Mouse (Mus musculus) heart, embryonic 13.5 days (tissue): ENCODE measurements around the gene Mtrr. TPM values are rescaled to one million over a fixed set of nuclear protein-coding genes. Genes with fewer than 3 reads are reported as not detected.

ENCODE experiments used
- ATAC-seq: fragments of 200-750 bp; cut with Nextera tagmentation; 2 replicates; pipeline ENCODE4 v1.8.0; 2017; ENCODE audit warnings: moderate TSS enrichment; ENCODE audit not compliant: insufficient number of reproducible peaks, low FRiP score, low TSS enrichment; ENCODE audit errors: extremely low read depth
- H3K27ac ChIP-seq: fragments of 300-500 bp; sonication (generic); replicated peaks from 2 replicates; pipeline ENCODE4 v1.5.1; 2015; ENCODE audit warnings: moderate library complexity, mild to moderate bottlenecking, inconsistent platforms
- H3K27me3 ChIP-seq: fragments of 300-500 bp; sonication (generic); replicated peaks from 2 replicates; pipeline ENCODE4 v1.6.1; 2015; ENCODE audit warnings: mild to moderate bottlenecking, inconsistent platforms
- H3K36me3 ChIP-seq: fragments of 300-500 bp; sonication (generic); 2 replicates; pipeline ENCODE4 v1.6.1; 2015; ENCODE audit warnings: mild to moderate bottlenecking, inconsistent platforms
- H3K4me1 ChIP-seq: fragments of 300-500 bp; sonication (generic); 2 replicates; pipeline ENCODE4 v1.6.1; 2015; ENCODE audit warnings: inconsistent platforms
- H3K4me2 ChIP-seq: fragments of 300-500 bp; sonication (generic); 2 replicates; pipeline ENCODE4 v1.6.1; 2015; ENCODE audit warnings: inconsistent platforms, mild to moderate bottlenecking, moderate library complexity
- H3K4me3 ChIP-seq: fragments of 300-500 bp; sonication (generic); 2 replicates; pipeline ENCODE4 v1.5.1; 2015; ENCODE audit warnings: moderate library complexity, mild to moderate bottlenecking, inconsistent platforms
- H3K9ac ChIP-seq: fragments of 300-500 bp; sonication (generic); 2 replicates; pipeline ENCODE4 v1.6.1; 2015; ENCODE audit warnings: inconsistent platforms, mild to moderate bottlenecking, moderate library complexity
- H3K9me3 ChIP-seq: fragments of 300-500 bp; sonication (generic); 2 replicates; pipeline ENCODE4 v1.6.1; 2016; ENCODE audit warnings: inconsistent platforms
- WGBS: fragments of 180-500 bp; shearing (Covaris S2); methylation state at CpG from one replicate; pipeline ENCODE4 v1.1.7; 2015; ENCODE audit warnings: mixed read lengths; 5-methylcytosine and 5-hydroxymethylcytosine counted together
- polyA plus RNA-seq: library from polyadenylated mRNA; unstranded; fragments of >200 nt; fragmentation: Nextera tagmentation; extraction: Ambion mirVana; gene quantifications from 2 replicates; pipeline ENCODE4 v1.2.1, GENCODE M21; 2015

Gene Mtrr
- polyA plus RNA-seq, 1 experiment from 2014 or later, result 19.9 TPM

DNA sequence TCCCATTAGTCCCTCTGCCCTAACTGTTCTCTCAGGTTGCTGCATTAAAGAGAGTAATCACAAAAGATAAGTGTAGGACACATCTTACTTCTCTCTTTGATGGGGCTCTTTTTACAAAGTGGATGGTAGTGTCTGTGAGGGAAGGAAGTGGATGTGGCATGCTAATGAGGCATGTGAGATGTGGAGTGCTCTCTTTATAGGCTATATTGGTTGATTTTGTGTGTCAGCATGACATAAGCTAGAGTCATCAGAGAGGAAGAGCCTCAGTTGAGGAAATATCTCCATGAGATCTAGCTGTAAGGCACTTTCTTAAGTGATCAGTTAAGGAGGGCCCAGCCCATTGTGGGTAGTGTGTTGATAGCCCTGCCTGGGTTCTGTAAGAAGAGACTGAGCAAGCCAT is 6.4 kb upstream of the Mtrr start:
- no peak overlapping the region for H3K9ac ChIP-seq
- no peaks in the 10 kb centered on the region for H3K9me3 ChIP-seq
- H3K4me2 ChIP-seq, result no peak overlapping the region
- H3K4me3 ChIP-seq, result no peak overlapping the region
- ATAC-seq, result no peak
- H3K27ac ChIP-seq, result no peak overlapping the region
- H3K4me1 ChIP-seq, result peaks cover 6% of the 10 kb centered on the region; the same call in 1 of the 2 replicates
- no peaks in the 10 kb centered on the region for H3K27me3 ChIP-seq
- peaks cover 98% of the 10 kb centered on the region for H3K36me3 ChIP-seq

DNA sequence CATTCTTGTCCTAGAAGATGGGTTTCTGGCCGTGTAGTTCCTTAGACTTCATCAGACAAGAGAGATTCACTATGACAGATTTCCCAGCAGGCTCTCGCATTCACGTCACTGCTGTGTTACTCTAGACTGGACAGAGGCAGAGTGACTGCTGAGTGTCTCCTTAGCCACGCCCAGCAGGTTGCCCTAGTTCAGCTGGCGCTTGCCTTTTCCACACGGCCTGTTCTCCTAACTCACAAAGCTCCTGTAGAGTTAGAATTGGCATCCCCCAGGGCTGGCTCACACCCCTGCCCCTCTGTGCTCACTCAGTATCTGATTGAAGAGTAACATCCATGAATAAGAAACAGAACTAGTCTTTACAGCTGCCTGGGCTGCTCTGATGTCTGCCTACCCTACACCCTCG is 3.5 kb upstream of the Mtrr start:
- no peak overlapping the region for H3K4me3 ChIP-seq
- ATAC-seq, result no peak
- no peak overlapping the region for H3K27ac ChIP-seq
- no peaks in the 10 kb centered on the region for H3K27me3 ChIP-seq
- H3K9me3 ChIP-seq, result no peaks in the 10 kb centered on the region
- peaks cover 22% of the 10 kb centered on the region for H3K4me1 ChIP-seq
- 80% methylated on average over 7 of the region's 7 CpGs for WGBS
- no peak overlapping the region for H3K9ac ChIP-seq
- H3K36me3 ChIP-seq, result peaks cover 69% of the 10 kb centered on the region
- H3K4me2 ChIP-seq, result no peak overlapping the region

DNA sequence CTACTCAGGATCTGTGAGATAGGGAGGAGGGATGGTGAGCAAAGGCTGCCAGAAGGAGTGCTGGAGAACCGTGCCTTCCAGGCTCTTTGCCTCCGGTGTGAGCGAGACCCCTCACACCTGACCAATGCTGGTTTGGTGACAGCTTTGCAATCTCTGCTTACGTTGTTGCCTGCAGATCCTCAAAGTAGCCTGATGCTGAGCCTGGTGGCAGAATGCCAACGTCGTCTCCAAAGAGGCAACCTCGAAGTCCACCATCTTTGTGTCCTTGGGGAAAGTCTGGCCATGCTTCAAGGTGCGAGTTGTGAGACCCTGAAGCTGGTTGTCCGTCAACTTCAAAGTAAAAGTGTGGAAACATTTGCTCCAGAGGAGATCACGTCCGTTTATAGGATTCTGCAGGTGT is 2.0 kb upstream of the Mtrr start:
- H3K4me1 ChIP-seq, result peaks cover 25% of the 10 kb centered on the region
- no peaks in the 10 kb centered on the region for H3K9me3 ChIP-seq
- WGBS, result 90% methylated on average over 11 of the region's 11 CpGs
- no peaks in the 10 kb centered on the region for H3K27me3 ChIP-seq
- no peak overlapping the region for H3K9ac ChIP-seq
- H3K4me3 ChIP-seq, result no peak overlapping the region
- H3K36me3 ChIP-seq, result peaks cover 57% of the 10 kb centered on the region
- no peak overlapping the region for H3K4me2 ChIP-seq
- no peak overlapping the region for H3K27ac ChIP-seq
- no peak for ATAC-seq

DNA sequence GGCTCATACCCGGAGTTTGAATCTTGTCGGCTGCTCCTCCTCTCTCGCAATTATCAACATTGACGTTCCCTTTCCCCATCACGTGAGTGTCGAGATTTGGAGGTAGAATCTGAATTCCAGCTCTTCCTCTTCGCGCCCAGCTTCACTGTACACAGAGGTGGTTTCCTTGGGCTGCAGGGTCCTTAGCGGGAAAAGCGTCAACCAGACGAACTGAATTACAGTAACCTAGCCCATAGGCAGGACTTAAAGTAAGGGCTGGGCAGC is 500 bp upstream of the Mtrr start:
- WGBS, result 1% methylated on average over 11 of the region's 11 CpGs
- Histone ChIP-seq H3K9me3 (no peaks in the 10 kb centered on the region), H3K9ac (peak overlapping the region; percentile 90), H3K4me1 (peaks cover 25% of the 10 kb centered on the region), H3K4me3 (peak overlapping the region; percentile 84), H3K4me2 (peak overlapping the region; percentile 96), H3K36me3 (peaks cover 57% of the 10 kb centered on the region), H3K27me3 (no peaks in the 10 kb centered on the region), H3K27ac (peak overlapping the region; percentile 73)
- peak; percentile 7; the same call in 1 of the 2 replicates for ATAC-seq

DNA sequence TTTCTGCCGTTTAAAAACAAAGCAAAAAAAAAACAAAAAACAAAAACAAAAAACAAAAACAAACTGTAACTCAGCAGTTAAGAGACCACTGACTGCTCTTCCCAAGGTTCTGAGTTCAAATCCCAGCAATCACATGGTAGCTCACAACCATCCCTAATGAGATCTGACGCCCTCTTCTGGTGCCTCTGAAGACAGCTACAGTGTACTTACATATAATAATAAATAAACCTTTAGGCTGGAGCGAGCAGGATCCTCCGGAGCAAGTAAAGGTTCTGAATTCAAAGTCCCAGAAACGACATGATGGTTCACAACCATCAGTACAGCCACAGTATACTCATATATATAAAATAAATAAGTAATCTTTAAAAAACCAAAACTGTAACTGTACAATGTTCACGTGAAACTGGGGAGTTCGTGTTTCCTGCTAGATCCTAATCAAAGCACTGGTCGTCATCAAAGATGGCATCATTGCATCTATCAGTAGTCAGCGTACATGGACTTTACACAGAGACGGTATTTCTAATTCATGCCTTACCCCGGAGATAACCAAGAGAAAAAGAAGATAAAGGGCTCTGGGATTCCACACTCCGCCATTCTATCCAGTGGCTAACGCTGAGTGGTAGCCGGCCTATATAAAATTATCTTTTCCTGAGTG is 736 bp downstream of the Mtrr start:
- Histone ChIP-seq H3K4me1 (peaks cover 25% of the 10 kb centered on the region), H3K27me3 (no peaks in the 10 kb centered on the region), H3K27ac (peak overlapping the region; percentile 85), H3K9me3 (no peaks in the 10 kb centered on the region), H3K4me2 (peak overlapping the region; percentile 96), H3K9ac (peak overlapping the region; percentile 90), H3K36me3 (peaks cover 58% of the 10 kb centered on the region), H3K4me3 (peak overlapping the region; percentile 84)
- ATAC-seq, result no peak
- WGBS, result 21% methylated on average over 14 of the region's 14 CpGs

DNA sequence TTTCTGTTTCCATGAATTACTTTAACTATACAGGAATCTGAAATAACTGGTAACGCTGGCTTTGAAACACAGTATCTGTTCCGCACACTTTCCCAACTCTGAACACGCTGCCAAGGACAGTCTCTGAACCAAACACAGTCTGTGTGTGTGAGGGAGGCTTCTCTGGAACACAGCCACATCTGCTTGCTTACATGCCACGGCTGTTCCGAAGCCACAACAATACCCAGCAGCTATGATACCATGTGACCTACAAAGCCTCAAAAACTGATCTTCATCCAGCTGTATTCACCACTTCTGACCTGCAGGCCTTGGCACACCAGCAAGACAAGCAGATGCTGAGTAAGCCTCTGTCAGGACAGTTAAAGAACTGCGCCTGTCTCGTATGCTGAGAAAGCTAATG is 4.0 kb downstream of the Mtrr start:
- H3K4me1 ChIP-seq, result peaks cover 32% of the 10 kb centered on the region
- ATAC-seq, result no peak
- H3K36me3 ChIP-seq, result peaks cover 47% of the 10 kb centered on the region
- H3K27me3 ChIP-seq, result no peaks in the 10 kb centered on the region
- no peak overlapping the region for H3K27ac ChIP-seq
- no peak overlapping the region for H3K4me2 ChIP-seq
- H3K9ac ChIP-seq, result no peak overlapping the region
- H3K9me3 ChIP-seq, result no peaks in the 10 kb centered on the region
- no peak overlapping the region for H3K4me3 ChIP-seq
- WGBS, result 88% methylated on average over 7 of the region's 7 CpGs

DNA sequence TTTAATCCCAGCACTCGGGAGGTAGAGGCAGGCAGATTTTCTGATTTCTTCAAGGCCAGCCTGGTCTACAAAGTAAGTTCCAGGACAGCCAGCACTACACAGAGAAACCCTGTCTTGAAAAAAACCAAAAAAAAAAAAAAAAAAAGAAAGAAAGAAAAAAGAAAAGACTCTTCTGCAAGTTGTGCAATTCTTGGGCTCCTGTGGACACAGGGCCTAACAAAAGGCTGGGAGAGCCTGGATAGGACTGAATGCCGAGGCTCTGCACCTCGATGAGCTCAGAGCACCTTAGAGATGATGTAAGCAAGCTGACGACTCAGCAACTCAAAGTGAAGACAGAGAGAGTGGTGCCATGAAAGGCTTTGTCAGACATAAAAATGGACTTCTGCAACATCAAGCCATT is 7.6 kb downstream of the Mtrr start:
- ATAC-seq, result no peak
- H3K9me3 ChIP-seq, result no peaks in the 10 kb centered on the region
- H3K27me3 ChIP-seq, result no peaks in the 10 kb centered on the region
- H3K4me2 ChIP-seq, result no peak overlapping the region
- H3K27ac ChIP-seq, result 0 out of 2 replicates have a peak overlapping the region, but pooled peaks have one; percentile 93
- H3K9ac ChIP-seq, result peak overlapping the region; percentile 69; the same call in 1 of the 2 replicates
- peaks cover 35% of the 10 kb centered on the region for H3K4me1 ChIP-seq
- H3K36me3 ChIP-seq, result peaks cover 79% of the 10 kb centered on the region
- WGBS, result 69% methylated on average over 4 of the region's 4 CpGs
- H3K4me3 ChIP-seq, result no peak overlapping the region

DNA sequence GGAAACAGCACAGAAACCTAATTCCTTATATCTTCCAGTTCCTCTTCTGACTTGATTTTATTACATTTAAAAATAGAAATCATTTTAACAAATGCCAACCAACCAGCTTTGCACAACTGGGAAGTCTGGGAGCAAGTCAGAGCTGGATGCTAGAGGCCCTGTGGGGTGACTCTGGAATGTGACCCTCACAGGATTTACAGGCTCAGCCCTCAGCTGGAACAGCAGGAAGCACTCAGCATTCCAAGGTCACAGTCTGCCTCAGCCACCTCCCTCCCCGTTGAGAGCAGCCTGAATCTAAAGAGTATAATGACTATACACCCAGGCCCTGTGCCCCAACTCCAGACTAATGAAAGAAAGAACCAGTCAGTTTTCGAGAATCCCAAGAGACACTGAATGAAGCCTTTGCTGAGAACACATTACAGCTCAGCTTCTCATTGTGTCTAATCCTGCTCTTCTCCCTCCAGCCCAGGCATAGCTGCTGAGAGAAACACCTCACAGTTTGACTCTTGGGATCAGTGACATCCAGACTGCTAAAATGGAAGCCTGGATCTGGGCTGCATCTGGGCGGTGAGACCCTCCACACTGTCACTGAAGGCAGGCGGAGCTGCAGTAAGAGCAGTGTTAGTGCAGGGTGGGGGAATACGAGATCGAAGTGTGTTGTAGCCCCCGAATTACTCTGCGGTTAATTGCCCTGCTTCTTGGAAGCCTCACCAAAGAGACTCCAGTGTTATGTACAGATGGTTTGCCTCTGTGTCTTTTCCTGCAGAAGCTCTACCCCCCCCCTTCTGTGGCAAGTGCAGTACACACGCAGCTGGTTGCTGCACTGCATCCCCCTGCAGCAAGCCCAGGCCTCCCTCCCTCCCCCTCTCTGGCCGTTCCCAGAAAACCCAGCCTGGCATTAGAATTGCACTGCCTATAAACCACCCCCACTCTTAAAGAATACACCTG is 8.7 kb downstream of the Mtrr start:
- Histone ChIP-seq H3K27ac (peak overlapping the region; percentile 93), H3K9me3 (no peaks in the 10 kb centered on the region), H3K4me2 (peak overlapping the region; percentile 40), H3K27me3 (no peaks in the 10 kb centered on the region), H3K36me3 (peaks cover 79% of the 10 kb centered on the region), H3K4me3 (no peak overlapping the region), H3K4me1 (peaks cover 35% of the 10 kb centered on the region), H3K9ac (peak overlapping the region; percentile 69)
- ATAC-seq, result peak; percentile 43; the same call in 1 of the 2 replicates
- WGBS, result 53% methylated on average over 10 of the region's 10 CpGs

DNA sequence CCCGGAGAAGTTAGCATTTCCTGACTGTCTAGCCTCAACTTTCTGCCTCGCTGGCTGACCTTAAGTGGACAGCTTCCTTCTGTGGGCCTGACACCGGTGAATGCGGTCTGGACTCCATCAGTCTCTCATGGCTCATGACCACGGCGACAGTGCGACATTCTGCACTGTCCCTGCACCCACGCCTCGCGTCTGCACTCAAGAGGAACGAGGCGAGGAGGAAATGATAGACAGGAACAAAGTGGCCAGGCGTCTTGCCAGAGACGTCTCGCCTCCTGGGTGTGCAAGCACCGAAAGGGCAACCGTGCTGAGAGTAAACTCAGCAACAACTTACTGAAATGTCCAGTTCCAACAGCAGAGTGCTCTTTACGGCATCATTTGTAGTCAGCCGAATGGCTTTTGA is 9.7 kb downstream of the Mtrr start:
- H3K4me3 ChIP-seq, result no peak overlapping the region
- H3K27me3 ChIP-seq, result no peaks in the 10 kb centered on the region
- H3K9me3 ChIP-seq, result no peaks in the 10 kb centered on the region
- ATAC-seq, result peak; percentile 66; the same call in 1 of the 2 replicates
- peaks cover 35% of the 10 kb centered on the region for H3K4me1 ChIP-seq
- no peak overlapping the region for H3K9ac ChIP-seq
- 37% methylated on average over 19 of the region's 19 CpGs for WGBS
- peak overlapping the region; percentile 40 for H3K4me2 ChIP-seq
- H3K36me3 ChIP-seq, result peaks cover 79% of the 10 kb centered on the region
- H3K27ac ChIP-seq, result peak overlapping the region; percentile 93

DNA sequence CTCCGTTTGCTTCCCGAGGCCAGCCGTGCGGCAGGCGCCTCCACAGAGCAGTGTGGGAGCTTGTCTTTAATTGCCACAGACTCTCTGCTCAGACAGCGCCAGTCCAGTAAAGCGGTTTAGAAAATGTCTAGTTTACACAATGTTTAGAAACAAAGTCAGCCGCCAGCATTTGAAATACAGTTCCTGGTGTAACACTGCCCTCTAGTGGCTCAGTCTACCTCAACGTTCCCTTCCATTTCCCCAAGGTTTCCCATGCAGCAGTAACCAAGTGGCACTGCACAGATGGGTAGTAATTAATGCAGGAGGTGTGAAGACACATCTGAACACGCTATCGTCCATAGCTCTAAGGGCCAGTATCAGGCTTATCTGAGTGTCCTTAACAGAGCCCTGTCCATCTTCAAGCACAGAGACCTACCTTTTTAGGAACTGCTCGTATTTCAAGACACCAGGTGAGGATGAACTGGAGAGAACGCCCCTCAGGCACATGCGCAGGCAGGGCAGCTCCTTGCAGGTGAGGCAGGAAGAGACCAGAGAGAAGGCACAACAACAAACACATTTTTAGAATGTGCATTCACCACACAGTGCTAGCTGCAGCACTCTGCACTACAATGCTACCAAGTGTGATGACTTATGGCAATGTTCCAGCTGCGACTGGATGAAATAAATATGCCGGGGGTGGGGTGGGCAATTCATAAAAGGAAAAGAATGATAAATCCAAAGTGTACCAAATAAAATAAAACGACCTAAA is 12.2 kb downstream of the Mtrr start:
- H3K4me3 ChIP-seq, result no peak overlapping the region
- no peak overlapping the region for H3K27ac ChIP-seq
- no peaks in the 10 kb centered on the region for H3K27me3 ChIP-seq
- 68% methylated on average over 17 of the region's 17 CpGs for whole genome bisulfite sequencing
- H3K36me3 ChIP-seq, result peaks cover 80% of the 10 kb centered on the region
- H3K4me1 ChIP-seq, result peaks cover 35% of the 10 kb centered on the region
- no peaks in the 10 kb centered on the region for H3K9me3 ChIP-seq
- H3K4me2 ChIP-seq, result no peak overlapping the region
- no peak overlapping the region for H3K9ac ChIP-seq
- no peak for ATAC-seq

DNA sequence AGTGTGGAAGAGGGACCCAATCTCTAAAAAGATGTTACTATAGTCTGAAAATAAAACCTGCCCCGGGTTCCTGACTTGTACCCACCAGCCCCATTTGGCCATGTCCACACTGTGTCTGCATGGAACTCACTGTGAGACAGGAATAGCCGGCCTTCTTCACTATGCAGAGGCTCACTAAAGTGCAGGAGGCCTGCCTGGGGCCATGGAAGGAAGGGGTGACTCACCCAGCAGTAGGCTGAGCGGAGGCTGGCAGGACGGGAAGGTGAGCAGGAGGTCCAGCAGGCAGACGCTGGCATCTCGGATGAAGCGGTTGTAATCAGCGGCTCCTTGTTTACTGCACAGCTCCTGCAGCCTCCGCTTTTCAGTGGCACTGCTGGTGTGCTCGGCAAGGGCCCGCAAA is 13.4 kb downstream of the Mtrr start:
- no peaks in the 10 kb centered on the region for H3K27me3 ChIP-seq
- peaks cover 25% of the 10 kb centered on the region for H3K4me1 ChIP-seq
- H3K27ac ChIP-seq, result no peak overlapping the region
- WGBS, result 81% methylated on average over 11 of the region's 11 CpGs
- no peak for ATAC-seq
- peaks cover 88% of the 10 kb centered on the region for H3K36me3 ChIP-seq
- H3K4me2 ChIP-seq, result no peak overlapping the region
- H3K9me3 ChIP-seq, result no peaks in the 10 kb centered on the region
- H3K9ac ChIP-seq, result no peak overlapping the region
- H3K4me3 ChIP-seq, result no peak overlapping the region
